Mouse (Mus musculus) adipose tissue, adult 10 weeks (tissue): Measurements from ENCODE around the gene Olfr311. TPM values are rescaled to one million over a fixed set of nuclear protein-coding genes. Genes with fewer than 3 reads are reported as not detected.

ENCODE experiments used
- polyA plus RNA-seq: library from polyadenylated mRNA; stranded (reverse); fragments of 350-450 nt; fragmentation: Illumina TruSeq; extraction: RNeasy Lipid Tissue Mini Kit (QIAGEN cat#74804); gene quantifications from one replicate; pipeline ENCODE4 v1.2.3, GENCODE M21; 2014; ENCODE audit warnings: low read depth, low replicate concordance

Gene Olfr311
- not detected for polyA plus RNA-seq

DNA sequence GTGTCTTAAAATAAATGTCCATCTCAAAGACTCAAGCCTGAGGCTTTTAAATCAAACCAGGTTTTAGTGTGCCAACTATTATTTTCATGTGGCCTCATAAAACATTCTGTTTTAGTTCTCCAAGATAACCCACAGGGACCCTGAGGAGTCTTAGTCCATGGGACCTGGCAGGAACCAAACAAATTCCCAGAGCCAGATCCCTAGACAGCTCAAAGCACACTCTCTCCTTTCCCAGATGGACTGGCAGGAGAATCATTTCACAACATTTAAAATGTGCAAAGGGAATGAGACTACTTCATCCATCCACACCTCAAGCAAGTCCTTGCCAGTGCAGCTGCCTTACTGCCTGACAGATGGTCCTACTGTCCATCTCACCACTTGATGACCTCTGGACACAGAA, at the start of gene Olfr311:
Gene Olfr311 (plus strand): TSS at position 301 of the 400 bp plus-strand sequence.

DNA sequence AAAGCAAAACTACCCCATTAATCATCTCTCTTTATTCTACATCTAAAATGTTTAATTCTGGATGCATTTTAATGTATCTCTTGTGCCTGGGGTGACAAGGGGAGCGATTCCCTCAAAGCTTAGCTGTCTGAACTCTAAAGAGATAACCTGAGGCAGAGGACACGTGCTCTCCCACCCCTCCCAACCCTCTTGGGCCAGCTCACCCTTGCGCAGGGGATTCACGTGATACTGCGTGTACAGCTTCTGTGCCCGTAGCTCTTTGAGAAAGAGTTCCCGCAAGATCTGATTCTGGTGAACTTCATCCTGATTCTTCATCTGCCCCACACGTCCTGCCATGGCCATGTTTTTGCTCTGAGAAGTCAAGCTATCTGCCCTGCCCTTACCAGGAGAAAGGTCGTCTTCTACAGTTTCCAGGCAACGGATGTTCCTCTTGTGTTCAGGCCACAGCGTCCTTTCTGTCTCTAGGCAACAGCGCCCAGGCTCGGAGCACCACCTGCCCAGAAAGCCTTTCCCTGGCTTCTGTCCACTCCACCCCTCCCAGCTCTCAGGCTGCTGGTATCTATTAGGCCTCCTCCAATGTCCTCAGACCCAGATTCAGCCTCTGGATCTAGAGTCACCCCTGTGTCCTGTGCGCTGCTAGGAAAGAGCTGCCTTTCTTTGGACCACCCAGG, 37.4 kb upstream of the Olfr311 start, which contains the start of gene Fam183b:
Gene Fam183b (minus strand): TSS at position 403 of the 671 bp plus-strand sequence.

DNA sequence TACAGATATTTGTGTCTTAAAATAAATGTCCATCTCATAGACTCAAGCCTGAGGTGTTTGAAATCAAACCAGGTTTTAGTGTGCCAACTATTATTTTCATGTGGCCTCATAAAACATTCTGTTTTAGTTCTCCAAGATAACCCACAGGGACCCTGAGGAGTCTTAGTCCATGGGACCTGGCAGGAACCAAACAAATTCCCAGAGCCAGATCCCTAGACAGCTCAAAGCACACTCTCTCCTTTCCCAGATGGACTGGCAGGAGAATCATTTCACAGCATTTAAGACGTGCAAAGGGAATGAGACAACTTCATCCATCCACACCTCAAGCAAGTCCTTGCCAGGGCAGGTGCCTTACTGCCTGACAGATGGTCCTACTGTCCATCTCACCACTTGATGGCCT, 24.4 kb upstream of the Olfr311 start, which contains the start of gene Olfr313:
Gene Olfr313 (plus strand): TSS at position 301 of the 400 bp plus-strand sequence.

DNA sequence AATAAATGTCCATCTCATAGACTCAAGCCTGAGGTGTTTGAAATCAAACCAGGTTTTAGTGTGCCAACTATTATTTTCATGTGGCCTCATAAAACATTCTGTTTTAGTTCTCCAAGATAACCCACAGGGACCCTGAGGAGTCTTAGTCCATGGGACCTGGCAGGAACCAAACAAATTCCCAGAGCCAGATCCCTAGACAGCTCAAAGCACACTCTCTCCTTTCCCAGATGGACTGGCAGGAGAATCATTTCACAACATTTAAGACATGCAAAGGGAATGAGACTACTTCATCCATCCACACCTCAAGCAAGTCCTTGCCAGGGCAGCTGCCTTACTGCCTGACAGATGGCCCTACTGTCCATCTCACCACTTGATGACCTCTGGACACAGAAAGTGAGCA, 10.1 kb upstream of the Olfr311 start, which contains the start of gene Olfr312:
Gene Olfr312 (plus strand): TSS at position 301 of the 400 bp plus-strand sequence.

GRCm38 (mm10) chr11:58846919-58847461, 7.9 kb downstream of the Olfr311 start, which contains the start of gene Gm12258:
Gene Gm12258 (plus strand): TSS chr11:58847158.

DNA sequence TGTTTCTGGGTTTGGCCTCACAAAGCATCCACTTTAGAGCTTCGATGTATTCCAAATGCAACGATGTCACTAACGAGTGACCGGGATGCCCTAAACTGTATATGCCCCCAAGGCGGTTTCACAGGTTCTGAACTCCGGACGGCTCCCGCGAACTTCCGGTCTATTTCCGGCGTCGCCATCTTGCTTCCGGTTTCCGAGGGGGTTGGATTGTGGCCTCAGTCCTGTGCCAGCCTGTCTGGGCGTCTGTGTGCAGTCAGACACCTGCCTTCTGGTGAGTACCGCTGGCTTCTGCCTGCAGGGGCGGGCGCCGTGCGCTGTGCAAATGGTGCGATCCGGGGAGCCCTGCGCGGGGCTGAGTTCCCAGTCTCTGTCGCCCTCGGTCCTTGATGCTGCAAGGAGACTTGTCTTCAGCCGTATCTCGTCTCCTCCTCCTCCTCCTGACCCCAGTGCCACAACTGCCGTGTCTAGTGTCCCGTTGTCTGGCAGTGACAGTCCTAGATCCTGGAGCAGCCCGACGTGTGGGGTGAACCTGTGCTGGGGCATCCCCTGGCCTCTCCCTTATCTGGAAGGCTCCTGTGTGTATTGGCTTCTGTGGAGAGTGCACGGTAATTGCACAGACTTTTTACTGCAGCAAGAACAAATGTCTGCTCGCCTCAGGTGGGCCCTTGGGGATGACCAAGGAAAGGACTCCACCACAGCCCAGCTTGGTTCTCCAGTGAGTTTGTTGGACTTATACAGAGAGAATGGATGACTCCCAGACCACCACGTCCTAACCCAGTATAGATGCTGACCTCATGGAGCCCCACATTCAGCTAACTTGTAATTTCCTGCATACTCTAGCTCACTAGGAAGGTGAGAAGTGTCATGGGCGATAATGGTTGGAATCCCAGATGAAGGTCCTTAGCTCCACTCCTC, 28.2 kb downstream of the Olfr311 start, which contains the start of gene 2810021J22Rik:
Gene 2810021J22Rik (plus strand): TSS at position 178 of the 915 bp plus-strand sequence.

Other genes with a start within 250 kb of the Olfr311 start
- not detected for gene Olfr324, start 244.1 kb upstream of the Olfr311 start, polyA plus RNA-seq
- gene 2210407C18Rik, start 223.2 kb upstream of the Olfr311 start, polyA plus RNA-seq, result not detected
- gene Olfr323, start 208.8 kb upstream of the Olfr311 start, polyA plus RNA-seq, result not detected
- gene Trim58, start 198.8 kb upstream of the Olfr311 start, polyA plus RNA-seq, result not detected
- gene Olfr322, start 180.5 kb upstream of the Olfr311 start, polyA plus RNA-seq, result not detected
- not detected for gene Olfr320, start 158.2 kb upstream of the Olfr311 start, polyA plus RNA-seq
- gene Olfr319, start 140.1 kb upstream of the Olfr311 start, polyA plus RNA-seq, result not detected
- not detected for gene Olfr318, start 115.2 kb upstream of the Olfr311 start, polyA plus RNA-seq
- gene Olfr317, start 100.0 kb upstream of the Olfr311 start, polyA plus RNA-seq, result not detected
- gene Olfr316, start 86.5 kb upstream of the Olfr311 start, polyA plus RNA-seq, result not detected
- not detected for gene Olfr315, start 66.1 kb upstream of the Olfr311 start, polyA plus RNA-seq
- not detected for gene Olfr314, start 56.3 kb upstream of the Olfr311 start, polyA plus RNA-seq
- gene Fam183b, start 37.3 kb upstream of the Olfr311 start, polyA plus RNA-seq, result 14.7 TPM
- not detected for gene Olfr313, start 24.3 kb upstream of the Olfr311 start, polyA plus RNA-seq
- gene Olfr312, start 10.0 kb upstream of the Olfr311 start, polyA plus RNA-seq, result not detected
- 8.7 TPM for gene Gm12258, start 7.9 kb downstream of the Olfr311 start, polyA plus RNA-seq
- gene 2810021J22Rik, start 28.0 kb downstream of the Olfr311 start, polyA plus RNA-seq, result 8.6 TPM
- gene Zfp39, start 65.0 kb downstream of the Olfr311 start, polyA plus RNA-seq, result 6.2 TPM
- gene Btnl10, start 78.7 kb downstream of the Olfr311 start, polyA plus RNA-seq, result 0.21 TPM
- 80.5 TPM for gene Rnf187, start 99.7 kb downstream of the Olfr311 start, polyA plus RNA-seq
- 1.9 TPM for gene Hist3h2ba, start 109.7 kb downstream of the Olfr311 start, polyA plus RNA-seq
- 13.9 TPM for gene Hist3h2a, start 115.4 kb downstream of the Olfr311 start, polyA plus RNA-seq
- gene Trim17, start 115.4 kb downstream of the Olfr311 start, polyA plus RNA-seq, result 2.5 TPM
- gene Trim11, start 138.8 kb downstream of the Olfr311 start, polyA plus RNA-seq, result 24.7 TPM